Mouse (Mus musculus) neutrophil, adult 5-6 weeks (primary cell): Measurements from ENCODE around the gene Tlcd1. TPM values are rescaled to one million over a fixed set of nuclear protein-coding genes. Genes with fewer than 3 reads are reported as not detected.
A peak's percentile ranks its signal among the peaks of the same experiment; 100 is the strongest.
"Not testable (repeated sequence)": the region's sequence is repeated elsewhere in the genome, so short reads cannot be mapped to it uniquely, and the experiment has no call there.

Source experiments
- ATAC-seq: fragments of 151-379, 151-347 bp; 2 replicates; pipeline ENCODE4 v1.8.0; 2017; ENCODE audit warnings: mild to moderate bottlenecking, moderate TSS enrichment; ENCODE audit not compliant: insufficient number of reproducible peaks, poor library complexity, low FRiP score, severe bottlenecking; ENCODE audit errors: extremely low read depth
- total RNA-seq: library from RNA; stranded (forward); fragments of 200-1000 nt; gene quantifications from 2 replicates; pipeline ENCODE4 v1.2.3, GENCODE M21; 2017

The Tlcd1 gene
- total RNA-seq, result 5.4 and 6.1 TPM in 2 replicates

DNA sequence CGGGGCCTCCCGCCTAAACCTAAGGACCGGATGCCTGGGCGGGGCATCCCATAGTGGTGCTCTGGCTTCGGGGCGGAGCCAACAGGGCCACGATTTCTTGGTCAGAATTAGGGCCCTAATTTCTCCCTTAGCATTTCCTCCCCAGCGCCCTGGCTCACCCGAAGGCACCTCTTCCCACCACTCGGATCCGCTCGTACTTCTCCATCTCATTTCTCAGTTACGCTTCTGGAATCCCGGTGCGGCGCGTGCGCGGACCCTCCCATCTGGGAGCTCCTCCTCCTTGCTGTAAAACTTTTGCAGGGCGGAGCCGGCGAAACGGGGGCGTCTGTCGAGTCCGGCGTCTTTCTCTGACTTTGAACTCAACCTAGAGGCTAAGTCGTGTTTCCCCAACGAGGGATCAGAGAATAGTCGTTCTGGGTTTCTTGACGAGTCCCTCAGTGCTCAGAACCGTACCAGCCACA is at the start of gene Tlcd1, which contains the start of gene Nek8:
Gene Tlcd1 (plus strand): TSS at position 310 of the 461 bp plus-strand sequence.
Gene Nek8 (minus strand): TSS at position 274 of the 461 bp plus-strand sequence.
- ATAC-seq, result peak; percentile 66

DNA sequence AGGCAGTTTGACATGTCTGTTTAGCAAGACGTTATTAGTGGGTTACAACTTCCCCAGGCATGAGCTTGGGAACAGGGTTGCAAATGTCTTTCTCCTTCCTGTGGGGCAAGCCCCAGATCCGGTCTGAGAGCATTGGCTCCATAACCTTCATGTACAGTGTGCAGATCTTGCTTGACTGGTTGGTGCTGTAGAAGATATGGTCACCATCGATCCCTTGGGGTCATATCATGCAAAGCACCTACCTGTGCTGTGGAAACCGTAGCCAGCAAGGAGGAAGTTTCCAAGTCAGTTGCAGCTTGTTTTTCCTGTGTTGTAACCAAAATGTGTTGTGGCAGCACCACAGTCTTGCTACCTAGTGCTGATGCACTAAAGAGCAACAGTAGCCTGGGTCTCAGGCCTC is 49.8 kb upstream of the Tlcd1 start:
- ATAC-seq, result peak; percentile 56; the same call in 1 of the 2 replicates

DNA sequence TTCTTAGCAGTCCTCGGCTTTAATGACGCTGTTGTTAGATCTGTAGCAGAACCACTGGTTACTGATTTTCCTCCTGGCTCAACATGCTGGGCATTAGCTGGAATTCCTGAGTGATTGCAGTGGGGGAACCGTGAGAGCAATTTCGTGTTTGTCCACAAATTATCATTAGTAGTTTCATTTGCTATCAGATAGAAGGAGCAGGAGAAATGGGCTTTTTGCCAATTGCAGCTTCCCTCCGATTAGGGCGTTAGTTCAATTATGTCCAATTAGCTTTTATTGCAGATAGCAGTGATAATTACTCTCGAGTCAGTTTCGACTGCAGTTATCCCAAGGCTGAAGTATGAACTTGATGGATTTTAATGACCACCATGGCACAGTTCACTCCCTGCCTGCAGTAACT is 47.1 kb upstream of the Tlcd1 start:
- ATAC-seq, result no peak

DNA sequence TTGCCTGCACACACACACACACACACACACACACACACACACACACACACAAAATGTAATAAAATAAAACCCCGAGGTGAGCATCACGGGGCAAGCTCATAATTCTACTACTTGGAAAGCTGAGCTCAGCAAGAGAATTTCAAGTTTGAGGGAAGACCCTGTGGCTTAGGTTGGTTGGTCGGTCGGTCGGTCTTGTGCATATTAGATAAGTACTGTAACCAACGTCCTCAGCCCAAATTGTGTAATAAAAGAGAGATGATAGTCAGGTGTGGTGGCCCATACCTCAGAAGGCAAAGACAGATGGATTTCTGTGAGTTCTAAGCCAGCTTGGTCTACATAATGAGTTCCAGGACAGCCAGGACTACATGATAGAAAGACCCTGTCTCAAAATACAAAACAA is 42.6 kb upstream of the Tlcd1 start:
- ATAC-seq, result no peak

DNA sequence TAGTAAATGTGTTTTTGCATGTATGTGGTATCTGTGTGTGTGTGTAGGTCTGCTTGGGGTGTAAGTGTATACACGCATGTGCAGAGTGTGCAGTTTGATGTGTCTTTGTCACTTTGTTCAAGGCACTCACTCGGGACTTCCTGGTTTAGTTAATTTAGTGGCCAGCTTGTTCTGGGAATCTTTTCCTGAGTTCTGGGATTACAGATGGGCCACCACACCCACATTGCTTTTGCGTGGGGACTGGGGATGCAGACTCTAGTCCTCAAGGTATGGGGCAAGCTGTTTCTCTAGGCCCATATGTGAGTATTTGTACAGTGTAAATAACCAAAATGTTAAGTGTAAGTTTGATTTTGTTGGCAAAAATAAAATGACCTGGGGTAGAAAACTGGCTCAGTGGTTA is 42.2 kb upstream of the Tlcd1 start:
- no peak for ATAC-seq

DNA sequence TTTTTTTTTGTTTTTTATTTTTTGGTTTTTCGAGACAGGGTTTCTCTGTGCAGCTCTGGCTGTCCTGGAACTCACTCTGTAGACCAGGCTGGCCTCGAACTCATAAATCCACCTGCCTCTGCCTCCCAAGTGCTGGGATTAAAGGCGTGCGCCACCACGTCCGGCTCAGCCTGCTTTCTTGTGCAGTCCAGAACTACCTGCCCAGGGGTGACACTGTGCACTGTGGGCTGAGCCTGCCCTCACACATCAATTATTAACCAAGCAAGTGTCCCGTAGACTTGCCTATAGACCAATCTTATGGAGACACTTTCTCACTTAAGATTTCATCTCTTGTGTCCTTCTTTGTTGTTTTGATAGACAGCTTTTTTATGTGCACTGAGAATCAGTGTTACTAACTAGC is 41.2 kb upstream of the Tlcd1 start:
- not testable (repeated sequence) for ATAC-seq

DNA sequence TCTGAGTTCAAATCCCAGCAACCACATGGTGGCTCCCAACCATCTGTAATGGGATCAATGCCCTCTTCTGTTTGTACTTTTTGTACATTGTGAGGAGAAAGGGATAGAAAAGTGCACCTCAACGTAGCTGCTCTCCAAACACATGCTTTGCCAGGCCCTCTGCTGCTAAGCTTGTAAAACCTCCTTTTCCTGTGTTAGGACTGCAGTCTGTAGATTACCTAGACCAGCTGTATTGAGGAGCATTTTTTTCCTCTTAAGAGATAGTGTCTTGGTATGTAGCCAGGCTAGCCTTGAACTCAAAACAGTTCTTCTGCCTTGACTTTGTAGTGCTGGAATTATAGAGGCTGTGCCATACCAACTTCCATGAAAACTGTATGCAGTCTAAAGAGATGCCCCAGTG is 40.4 kb upstream of the Tlcd1 start:
- ATAC-seq, result no peak

DNA sequence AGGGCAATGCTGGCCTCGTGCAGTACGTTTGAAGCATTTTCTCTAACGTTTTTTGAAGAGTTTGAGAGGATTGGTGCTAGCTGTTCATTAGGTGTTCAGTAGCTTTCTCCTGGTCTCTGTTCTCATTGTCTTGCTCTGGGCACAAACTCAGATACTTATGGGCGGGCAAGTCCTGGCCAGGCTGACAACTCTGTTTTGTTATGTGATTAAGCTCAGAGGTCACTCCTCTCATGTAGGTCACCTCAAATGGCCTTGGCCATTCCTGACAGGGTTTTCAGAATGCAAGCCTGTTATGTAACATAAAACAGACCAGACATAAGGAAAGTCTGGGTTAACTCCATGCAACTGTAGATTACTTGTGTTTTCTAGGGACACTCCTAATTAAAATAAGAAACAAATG is 38.9 kb upstream of the Tlcd1 start:
- ATAC-seq, result no peak

DNA sequence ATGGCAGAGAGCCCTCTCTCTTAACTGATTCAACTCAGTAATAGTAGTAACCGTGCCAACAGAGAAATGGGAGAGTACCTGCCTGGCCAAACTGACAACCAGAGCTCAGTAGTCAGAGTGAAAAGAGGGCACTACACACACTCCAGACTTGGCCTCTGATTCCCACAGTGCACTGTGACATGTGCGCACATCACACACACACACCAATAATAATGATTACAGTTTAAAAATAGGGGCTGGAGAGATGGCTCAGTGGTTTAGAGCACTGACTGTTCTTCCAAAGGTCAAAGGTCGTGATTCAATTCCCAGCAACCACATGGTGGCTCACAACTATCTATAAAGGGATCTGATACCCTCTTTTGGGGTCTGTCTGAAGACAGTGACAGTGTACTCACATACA is 38.5 kb upstream of the Tlcd1 start:
- no peak for ATAC-seq

DNA sequence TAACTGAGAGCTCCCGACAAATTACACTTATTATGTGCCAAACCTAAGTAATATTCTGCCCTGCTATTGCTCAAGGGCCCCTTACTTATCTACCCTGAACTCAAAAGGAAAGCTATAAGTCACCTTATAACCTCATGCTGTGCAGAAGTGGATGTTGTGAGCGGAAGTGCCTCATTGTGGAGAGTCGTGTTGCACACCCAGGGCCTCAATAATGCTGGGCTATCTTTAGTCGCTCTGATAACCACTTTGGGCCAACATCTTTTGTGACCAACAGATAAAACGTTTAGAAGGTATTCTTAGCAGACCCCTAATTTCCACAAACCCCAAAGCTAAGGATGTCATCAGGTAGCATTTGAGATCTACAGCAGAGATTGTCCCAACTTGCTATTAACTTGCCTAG is 35.8 kb upstream of the Tlcd1 start:
- ATAC-seq, result no peak

DNA sequence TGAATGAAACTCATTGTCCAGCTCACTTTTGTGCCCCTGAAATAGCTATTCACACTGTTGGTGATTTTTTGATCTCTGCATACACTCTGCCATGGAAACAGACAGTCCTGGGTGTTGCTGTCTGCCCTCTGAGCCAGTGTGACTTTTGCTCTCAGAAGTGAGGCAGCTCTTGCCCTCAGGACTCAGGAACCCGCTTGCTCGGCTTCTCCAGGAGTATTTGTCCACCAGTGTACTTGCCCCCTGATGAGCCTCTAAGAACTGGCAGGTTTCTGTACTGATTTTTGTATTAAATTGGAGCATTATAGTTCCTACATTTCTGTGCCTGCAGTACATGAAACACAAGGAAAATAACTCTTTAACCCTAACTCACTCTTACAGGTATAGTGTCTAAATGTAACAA is 33.0 kb upstream of the Tlcd1 start:
- no peak for ATAC-seq

DNA sequence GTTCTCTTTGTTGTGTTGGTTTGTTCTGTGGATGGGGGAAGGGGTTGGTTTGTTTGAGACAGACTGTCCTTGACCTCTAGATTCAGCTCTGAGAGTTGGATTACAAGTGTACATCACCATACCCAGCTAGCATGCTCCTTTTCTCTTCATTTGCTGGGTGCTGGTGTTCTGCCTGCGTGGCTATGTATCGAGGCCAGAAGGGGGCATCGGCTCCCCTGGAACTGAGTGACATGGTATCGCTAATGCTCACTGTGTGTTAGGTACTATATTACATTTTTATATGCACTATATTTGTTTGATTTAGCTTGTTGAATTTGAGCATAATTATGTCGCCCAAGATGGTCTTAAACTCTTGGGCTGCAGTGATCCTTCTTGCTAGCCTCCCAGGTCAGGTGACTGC is 30.3 kb upstream of the Tlcd1 start:
- no peak for ATAC-seq

DNA sequence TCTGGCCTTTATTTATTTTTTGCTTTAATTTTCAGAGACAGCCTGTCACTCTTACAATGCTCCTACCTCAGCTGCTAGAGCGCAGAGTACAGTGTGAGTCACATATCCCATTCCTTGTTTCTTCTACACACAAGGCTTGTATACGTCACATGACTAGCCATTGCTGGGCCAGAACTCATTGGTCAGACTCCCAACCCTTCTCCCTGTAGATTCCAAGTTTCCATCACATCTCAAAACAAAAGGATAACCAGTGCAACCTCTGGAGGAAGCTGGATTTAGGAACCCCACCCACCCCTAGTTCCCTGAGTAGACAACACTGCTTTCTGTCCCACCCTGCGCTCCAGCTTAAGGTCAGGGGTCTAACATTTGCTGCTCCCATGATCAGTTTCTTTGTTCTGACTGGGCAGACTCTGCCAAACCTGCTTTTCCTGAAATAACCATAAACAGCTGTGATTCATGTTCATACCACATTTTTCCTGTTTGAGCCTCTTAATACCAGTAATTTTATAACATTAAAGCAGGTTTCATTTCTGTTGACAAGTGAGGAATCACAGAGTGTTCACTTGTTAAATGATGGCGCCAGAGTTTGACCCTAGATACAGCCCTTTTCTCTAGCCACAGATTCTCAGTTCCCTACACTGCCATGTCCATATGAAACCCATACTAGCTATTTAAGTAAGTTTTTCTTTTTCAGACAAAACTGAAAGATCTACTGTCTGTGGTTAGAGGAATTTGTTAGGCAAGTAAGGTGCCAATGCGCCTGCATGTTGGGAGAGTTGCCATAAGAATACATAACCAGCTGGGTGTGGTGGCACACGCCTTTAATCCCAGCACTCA is 29.6 kb upstream of the Tlcd1 start:
- no peak for ATAC-seq

DNA sequence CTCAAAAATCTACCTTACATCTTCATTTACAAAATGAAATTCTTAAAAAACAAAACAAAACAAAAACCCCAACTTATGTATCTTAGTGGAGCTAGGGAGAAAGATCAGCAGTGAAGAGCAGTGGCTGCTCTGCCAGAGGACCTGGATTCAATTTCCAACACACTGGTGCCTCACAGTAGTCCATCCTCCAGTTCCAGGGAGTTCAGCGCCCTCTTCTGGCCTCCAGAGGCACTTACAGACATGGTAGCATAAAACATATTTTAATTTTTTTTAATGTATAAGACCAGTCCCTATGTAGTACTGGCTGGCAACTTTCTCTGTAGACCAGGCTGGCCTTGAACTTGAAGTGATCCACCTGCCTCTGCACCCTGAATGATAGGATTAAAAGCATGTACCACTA is 25.4 kb upstream of the Tlcd1 start:
- peak; percentile 25; the same call in 1 of the 2 replicates for ATAC-seq

DNA sequence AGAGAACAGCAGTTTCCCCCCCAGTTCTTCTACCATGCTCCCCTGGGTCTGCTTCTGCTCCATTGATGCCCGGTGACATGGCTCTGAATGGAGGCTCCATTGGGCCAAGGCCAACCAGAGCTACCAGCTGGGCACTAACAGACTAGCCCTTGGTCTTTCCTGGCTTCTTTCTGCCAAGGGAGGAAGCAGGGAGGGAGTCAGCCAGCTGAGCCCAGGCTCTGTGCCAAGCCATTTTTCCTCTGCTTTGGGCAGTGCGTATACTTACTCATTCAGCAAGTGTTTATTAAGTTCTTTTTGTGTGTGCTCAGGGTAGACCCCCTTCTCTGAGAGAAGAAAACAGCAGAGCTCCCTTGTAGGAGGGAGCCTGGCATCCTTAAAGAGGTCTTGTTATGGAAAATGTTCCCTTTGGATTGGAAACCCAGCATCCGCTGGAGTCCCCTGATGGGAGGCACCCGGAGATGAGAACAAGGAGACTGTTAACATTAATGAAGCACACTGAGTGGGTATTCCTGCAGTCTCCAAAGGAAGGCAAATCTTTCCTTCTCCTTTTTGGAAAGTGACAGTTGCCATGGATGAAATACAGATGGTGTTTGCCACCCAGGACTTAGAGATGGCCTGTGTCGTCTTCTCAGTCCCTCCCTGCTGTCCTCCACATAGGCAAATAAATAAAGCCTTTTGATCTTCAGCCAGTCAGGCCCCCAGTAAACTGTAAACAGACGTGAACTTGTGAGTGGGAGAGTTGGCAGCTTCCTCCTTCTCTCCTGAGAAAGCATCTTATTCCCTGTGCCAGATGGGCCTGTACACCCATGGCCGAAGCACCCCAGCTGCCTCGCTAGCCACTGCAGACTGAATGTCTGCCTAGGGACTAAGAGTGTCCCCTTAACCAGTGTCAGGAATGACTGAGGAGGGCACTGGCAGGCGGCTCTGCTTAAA is 23.9 kb upstream of the Tlcd1 start:
- ATAC-seq, result no peak

DNA sequence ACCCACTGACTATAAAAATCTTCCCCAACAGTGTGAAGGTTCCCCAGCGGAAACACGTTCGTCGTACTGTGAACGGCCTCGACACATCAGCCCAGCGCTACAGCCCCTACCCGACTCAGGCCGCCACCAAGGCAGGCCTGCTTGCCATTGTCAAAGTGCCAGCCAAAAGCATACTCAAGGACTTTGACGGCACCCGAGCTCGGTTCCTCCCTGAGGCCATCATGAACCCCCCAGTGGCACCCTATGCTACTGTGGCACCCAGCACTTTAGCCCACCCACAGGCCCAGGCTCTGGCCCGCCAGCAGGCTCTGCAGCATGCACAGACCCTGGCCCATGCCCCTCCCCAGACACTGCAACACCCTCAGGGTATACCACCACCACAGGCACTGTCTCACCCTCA is 22.7 kb upstream of the Tlcd1 start:
- ATAC-seq, result no peak

DNA sequence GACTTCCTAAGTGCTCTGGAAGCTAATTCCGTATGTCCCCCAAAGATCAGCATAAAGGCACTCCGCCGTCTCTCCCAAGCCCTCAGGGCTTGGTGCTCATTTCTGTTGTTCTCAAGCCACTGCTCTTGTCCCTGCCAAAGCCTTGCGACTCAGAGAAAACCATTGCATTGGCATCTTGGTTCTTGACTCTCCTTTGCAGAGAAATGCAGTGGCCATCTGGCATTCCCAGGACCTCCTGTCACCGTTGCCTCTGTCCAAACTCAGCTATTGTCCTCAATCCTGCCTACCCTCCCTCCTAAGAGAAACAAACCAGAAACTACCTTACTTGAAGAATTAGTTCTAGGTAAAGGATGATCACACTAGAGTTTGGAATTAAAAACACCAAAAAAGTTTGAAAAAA is 20.8 kb upstream of the Tlcd1 start:
- no peak for ATAC-seq

DNA sequence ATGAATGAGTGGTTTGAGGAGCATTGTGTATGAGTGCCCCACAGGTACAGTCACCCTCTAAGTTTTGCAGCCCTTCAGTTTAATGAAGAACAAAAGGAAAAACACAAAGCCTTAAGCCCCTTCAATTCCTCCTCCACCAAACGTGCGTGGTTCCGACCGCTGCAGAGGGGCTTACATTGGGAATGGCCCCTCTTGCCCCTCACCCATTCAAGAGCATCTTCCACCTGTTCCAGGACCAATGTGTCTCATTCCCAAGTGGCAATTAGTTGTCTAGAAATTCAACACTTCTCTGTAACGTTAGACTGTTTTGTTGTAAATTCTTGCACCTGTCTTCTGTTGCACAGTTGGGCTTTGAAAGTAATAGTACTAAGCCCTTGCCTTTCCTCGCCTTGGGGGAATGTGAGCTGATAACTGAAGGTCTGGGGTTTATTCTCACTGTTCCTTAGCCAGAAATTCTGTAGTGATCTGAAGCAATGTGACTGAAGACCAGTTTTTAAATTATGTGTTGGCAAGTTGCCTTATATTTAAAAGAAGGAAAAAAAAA is 20.3 kb upstream of the Tlcd1 start:
- ATAC-seq, result no peak

DNA sequence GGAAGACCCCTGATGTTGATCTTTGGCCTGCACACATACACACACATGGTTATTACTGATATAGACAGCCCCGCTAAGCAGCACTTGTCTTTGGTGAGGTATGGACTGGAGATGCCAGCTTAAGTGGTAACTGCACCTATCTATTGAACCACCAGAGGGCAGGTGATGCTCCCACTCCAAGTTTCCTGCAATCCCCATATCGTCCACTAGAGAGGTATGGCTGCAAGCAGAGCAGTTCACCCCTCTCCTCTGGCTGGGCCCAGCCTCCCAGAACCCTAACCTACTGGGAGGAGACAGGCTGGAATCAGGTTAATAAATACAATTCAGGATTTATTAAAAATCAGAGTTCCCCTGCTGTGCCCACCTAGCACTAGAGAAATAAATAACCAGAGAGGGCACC is 17.4 kb upstream of the Tlcd1 start:
- peak; percentile 91 for ATAC-seq

DNA sequence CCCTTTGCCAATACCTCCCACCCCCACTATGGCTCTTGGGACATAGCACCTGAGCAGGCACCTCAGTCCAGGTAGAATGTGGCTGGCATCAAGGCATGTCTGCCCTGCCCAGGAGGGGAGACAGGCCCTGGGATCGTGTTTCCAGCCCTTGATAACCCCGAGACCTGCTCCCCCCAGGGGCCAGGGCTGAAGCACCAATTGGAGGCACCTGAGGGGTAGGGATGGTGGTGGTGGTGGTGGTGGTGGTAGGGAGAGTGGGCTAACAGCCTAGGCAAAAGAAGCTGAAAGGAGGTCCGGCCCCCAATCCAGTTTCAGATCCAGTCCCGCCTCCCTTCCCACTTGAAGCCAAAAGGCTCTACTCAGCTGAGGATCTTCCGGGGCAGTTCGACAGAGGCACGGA is 17.0 kb upstream of the Tlcd1 start:
- ATAC-seq, result no peak
